5 mouse cellular contexts compared by ENCODE assay signal in the genomic region with DNA sequence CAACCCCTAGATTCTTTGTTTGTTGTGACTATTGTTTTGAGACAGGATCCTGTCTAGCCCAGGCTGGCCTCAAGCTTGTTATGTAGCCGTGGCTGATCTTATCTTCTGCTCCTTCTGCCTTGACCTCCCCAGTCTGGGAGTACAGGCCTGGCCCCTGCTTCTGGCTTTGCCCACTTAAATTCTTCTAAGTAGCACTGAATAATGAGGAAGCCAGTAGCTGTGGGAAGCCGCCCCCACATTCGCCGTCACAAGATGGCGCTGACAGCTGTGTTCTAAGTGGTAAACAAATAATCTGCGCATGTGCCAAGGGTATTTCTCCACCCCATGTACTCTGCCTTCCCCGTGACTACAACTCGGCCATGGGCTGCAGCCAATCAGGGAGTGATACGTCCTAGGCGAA.
DNase-seq lines count a peak whose midpoint lies in the region; TF ChIP-seq lines count a peak whose summit lies in the region.
"Not testable (repeated sequence)": the region's sequence is repeated elsewhere in the genome, so short reads cannot be mapped to it uniquely, and the experiment has no call there.

No protein-coding gene starts in this region.

- H3K4me3 ChIP-seq in CH12.LX (replicated peaks in 1 of 3; ENCODE audit: low read depth in 2 of 3, low read length in 2 of 3, poor library complexity in 1 of 3) (peak overlapping the region; percentile 36 to 40 (median 39)), MEL (ENCODE audit: control insufficient read depth in 1 of 2, insufficient read depth in 1 of 2, low read depth in 2 of 2, low read length in 2 of 2) (peak overlapping the region; percentile 45 to 67)
- H3K4me3 ChIP-seq in small intestine, adult 2 months (ENCODE audit: low read depth, low read length), result not testable (repeated sequence)

- not testable (repeated sequence) for TF ChIP-seq RAD21 in CH12.LX (IDR thresholded peaks at IDR 0.05; ENCODE audit: low read depth, low read length); MEL (IDR thresholded peaks at IDR 0.05; ENCODE audit: low read depth, low read length)

- H3K4me1 ChIP-seq in CH12.LX (ENCODE audit: control insufficient read depth in 1 of 2, insufficient read depth in 2 of 2), result peaks cover 0 to 30% of the 10 kb centered on the region in 2 experiments; a peak in 2 of 4 replicates
- H3K4me1 ChIP-seq in MEL (ENCODE audit: control insufficient read depth in 1 of 2, insufficient read depth in 2 of 2, low read length in 2 of 2), result peaks cover 6 to 11% of the 10 kb centered on the region in 2 experiments
- peaks cover 11% of the 10 kb centered on the region for H3K4me1 ChIP-seq in small intestine, adult 2 months (ENCODE audit: control insufficient read depth, insufficient read depth, insufficient read length, low read length)

- in situ Hi-C loops in CH12.LX (cut with MboI; ENCODE audit: low pct_ligation_motif_present, low pct_unique_long_range_greater_than_20kb, low sequenced_read_pairs), result loop anchor here (10.0 to 25.0 kb wide), 2 partner anchors 118 to 440 kb away; a partner anchor contains a TSS

- dilution Hi-C loops in CH12.LX (cut with MboI; ENCODE audit: extremely low pct_ligation_motif_present, extremely low pct_unique_long_range_greater_than_20kb, low sequenced_read_pairs), result not testable (repeated sequence)

- H3K9ac ChIP-seq in CH12.LX (ENCODE audit: insufficient read depth, low read depth) (peak overlapping the region; percentile 46; the same call in 1 of the 2 replicates), MEL (ENCODE audit: control insufficient read depth, low read depth, low read length, poor library complexity, severe bottlenecking) (peak overlapping the region; percentile 77)

- peak overlapping the region; percentile 79 for H3K27ac ChIP-seq in CH12.LX (ENCODE audit: insufficient read depth, low read depth)
- peak overlapping the region; percentile 85 for H3K27ac ChIP-seq in MEL (ENCODE audit: control insufficient read depth, low read depth, low read length)
- 0 out of 2 replicates have a peak overlapping the region, but pooled peaks have one; percentile 53 for H3K27ac ChIP-seq in small intestine, adult 2 months (ENCODE audit: insufficient read depth, low read depth, low read length)

- not testable (repeated sequence) for H3K36me3 ChIP-seq in CH12.LX (replicated peaks in 1 of 2; ENCODE audit: control insufficient read depth in 1 of 2, insufficient read depth in 1 of 2, low read length in 1 of 2); MEL (ENCODE audit: control insufficient read depth in 1 of 2, insufficient read depth in 2 of 2, low read length in 2 of 2); small intestine, adult 2 months (ENCODE audit: control insufficient read depth, insufficient read depth, low read length)

- H3K4me2 ChIP-seq in CH12.LX (ENCODE audit: insufficient read depth, low read depth, poor library complexity, severe bottlenecking), result not testable (repeated sequence)

- 85% methylated on average over 8 of the region's 10 CpGs for WGBS in small intestine, adult 2 months

- TF ChIP-seq POLR2A in CH12.LX (IDR thresholded peaks at IDR 0.05; ENCODE audit: low read depth, low read length), result peak; percentile 38; the same call in 1 of the 2 replicates
- TF ChIP-seq POLR2A in MEL (IDR thresholded peaks at IDR 0.05; ENCODE audit: control insufficient read depth in 1 of 2, insufficient read depth in 1 of 2, low read depth in 1 of 2, low read length in 2 of 2, poor library complexity in 1 of 2), result peak in 1 of 2 experiments; percentile 44; a peak in 1 of 4 replicates
- not testable (repeated sequence) for TF ChIP-seq POLR2A in small intestine, adult 2 months (IDR thresholded peaks at IDR 0.05; ENCODE audit: low read depth, low read length)

- TF ChIP-seq CTCF in CH12.LX (conservative IDR thresholded peaks at IDR 0.05 in 1 of 2, IDR thresholded peaks at IDR 0.05 in 1 of 2; ENCODE audit: low read depth in 2 of 2, low read length in 2 of 2); MEL (IDR thresholded peaks at IDR 0.05 in 2 of 3, conservative IDR thresholded peaks at IDR 0.05 in 1 of 3; ENCODE audit: control insufficient read depth in 1 of 3, insufficient read depth in 1 of 3, low read depth in 2 of 3, low read length in 3 of 3, poor library complexity in 1 of 3, severe bottlenecking in 1 of 3); small intestine, adult 2 months (IDR thresholded peaks at IDR 0.05; ENCODE audit: extremely low read depth, insufficient read length, insufficient replicate concordance, low read depth, low read length): not testable (repeated sequence)

- not testable (repeated sequence) for TF ChIP-seq EP300 in CH12.LX (IDR thresholded peaks at IDR 0.05; ENCODE audit: low read length); MEL (IDR thresholded peaks at IDR 0.05; ENCODE audit: low read depth in 1 of 2, low read length in 2 of 2)

- DNase-seq in CH12.LX (ENCODE audit: extremely low read depth) (peak; percentile 55), MEL (ENCODE audit: low read depth, low spot score) (peak; percentile 88), MEL-GATA-1-ER (ENCODE audit: extremely low read depth, low read depth) (peak; percentile 73), MN1 (ENCODE audit: low spot score) (peak; percentile 70)

- not testable (repeated sequence) for H3K27me3 ChIP-seq in CH12.LX (replicated peaks); MEL (ENCODE audit: control insufficient read depth in 1 of 2, insufficient read depth in 2 of 2, low read length in 2 of 2); small intestine, adult 2 months (ENCODE audit: control insufficient read depth, insufficient read depth, low read length)

- not testable (repeated sequence) for H3K79me2 ChIP-seq in CH12.LX (replicated peaks; ENCODE audit: control insufficient read depth, extremely low read depth, insufficient read depth, poor library complexity, severe bottlenecking); MEL (ENCODE audit: control insufficient read depth, insufficient read depth, low read length, poor library complexity)

- H3K9me3 ChIP-seq in CH12.LX (replicated peaks; ENCODE audit: low read length); MEL (replicated peaks; ENCODE audit: insufficient read depth, low read length): not testable (repeated sequence)

TF ChIP-seq in CH12.LX, 34 proteins besides CTCF, POLR2A, EP300 and RAD21:
- TF ChIP-seq SIN3A (IDR thresholded peaks at IDR 0.05; ENCODE audit: low read length), result peak; percentile 31; the same call in 1 of the 2 replicates
- peak; percentile 30; the same call in 1 of the 2 replicates for TF ChIP-seq NELFE (IDR thresholded peaks at IDR 0.05; ENCODE audit: low read depth, low read length)

TF ChIP-seq in MEL, 35 proteins besides CTCF, POLR2A, EP300 and RAD21:
- TF ChIP-seq MXI1 (IDR thresholded peaks at IDR 0.05; ENCODE audit: low read depth, low read length) (peak; percentile 68; the same call in 1 of the 2 replicates), HCFC1 (IDR thresholded peaks at IDR 0.05; ENCODE audit: low read depth, low read length) (peak; percentile 48; the same call in 1 of the 2 replicates), SIN3A (IDR thresholded peaks at IDR 0.05; ENCODE audit: low read length) (peak; percentile 76; the same call in 1 of the 2 replicates)
